ENCODE assay signal across 8 mouse cellular contexts in the genomic region with DNA sequence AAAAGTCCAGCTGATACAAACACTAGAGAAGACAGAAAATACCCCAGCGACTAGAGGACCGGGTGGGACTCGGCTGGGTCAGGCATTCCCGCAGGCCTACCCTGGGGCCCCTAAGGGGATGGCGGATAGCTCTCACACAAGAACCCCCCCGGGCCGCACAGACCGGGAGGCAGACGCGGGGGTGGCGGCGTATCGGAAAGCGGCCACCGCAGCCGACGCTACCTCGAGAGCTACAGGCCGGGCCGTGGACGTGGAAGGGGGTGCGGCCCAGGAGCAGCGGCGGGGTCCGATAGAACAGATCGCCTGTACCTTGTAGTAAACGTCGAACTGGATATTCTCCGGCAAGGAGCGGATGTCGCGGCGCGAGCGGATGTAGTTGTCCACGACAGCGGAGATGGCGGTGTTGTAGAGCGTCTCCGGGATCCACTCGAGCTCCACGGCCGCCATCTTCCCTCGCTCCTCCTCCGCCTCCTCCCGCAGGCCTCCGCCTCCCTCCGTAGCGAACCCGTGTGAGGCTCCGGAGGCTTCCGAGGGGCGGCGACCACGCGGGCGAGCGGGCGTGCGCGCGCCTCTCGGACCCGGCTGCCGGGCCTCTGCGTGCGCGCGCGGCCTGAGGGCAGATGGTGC. TPM values are rescaled to one million over a fixed set of nuclear protein-coding genes. Genes with fewer than 3 reads are reported as not detected.
DNase-seq lines count a peak whose midpoint lies in the region; ATAC-seq and TF ChIP-seq lines count a peak whose summit lies in the region.

No protein-coding gene starts in this region.

- H3K4me3 ChIP-seq in bone marrow macrophage, adult 2 months (ENCODE audit: insufficient read depth, low read length), result peak overlapping the region; percentile 84
- H3K4me3 ChIP-seq in heart, embryonic 11.5 days (ENCODE audit: low read depth, low read length), result peak overlapping the region; percentile 80
- peak overlapping the region; percentile 100 for H3K4me3 ChIP-seq in kidney, embryonic 16.5 days (ENCODE audit: low read length)
- peak overlapping the region; percentile 99 for H3K4me3 ChIP-seq in liver, adult 2 months (ENCODE audit: insufficient read depth, low read depth, low read length)

- H3K79me2 ChIP-seq in liver, adult 2 months (ENCODE audit: control insufficient read depth, insufficient read depth, low read length), result peaks cover 9% of the 10 kb centered on the region; the same call in 1 of the 2 replicates

- under 1% methylated on average over 69 of the region's 70 CpGs for WGBS in heart, embryonic 11.5 days (ENCODE audit: insufficient replicate concordance)
- under 1% methylated on average over 70 of the region's 70 CpGs for WGBS in kidney, embryonic 16.5 days
- under 1% methylated on average over 70 of the region's 70 CpGs for WGBS in liver, adult 2 months

- no peak for TF ChIP-seq CTCF in bone marrow macrophage, adult 2 months (IDR thresholded peaks at IDR 0.05; ENCODE audit: low read depth, low read length)
- no peak for TF ChIP-seq CTCF in liver, adult 2 months (IDR thresholded peaks at IDR 0.05; ENCODE audit: low read depth, low read length)

- H3K4me2 ChIP-seq in heart, embryonic 11.5 days, result peak overlapping the region; percentile 73
- H3K4me2 ChIP-seq in kidney, embryonic 16.5 days (replicated peaks; ENCODE audit: low read depth, low read length), result peak overlapping the region; percentile 85

- H3K4me1 ChIP-seq in bone marrow macrophage, adult 2 months (ENCODE audit: control insufficient read depth, insufficient read depth, low read length), result no peaks in the 10 kb centered on the region
- peaks cover 5% of the 10 kb centered on the region for H3K4me1 ChIP-seq in heart, embryonic 11.5 days (ENCODE audit: control insufficient read depth, insufficient read depth, low read length)
- peaks cover 13% of the 10 kb centered on the region for H3K4me1 ChIP-seq in kidney, embryonic 16.5 days (ENCODE audit: insufficient read depth, low read length)
- H3K4me1 ChIP-seq in liver, adult 2 months (ENCODE audit: control insufficient read depth, insufficient read depth, low read length), result peaks cover 4% of the 10 kb centered on the region; the same call in 1 of the 2 replicates

- TF ChIP-seq POLR2A in bone marrow macrophage, adult 2 months (IDR thresholded peaks at IDR 0.05; ENCODE audit: borderline replicate concordance, low read depth, low read length), result no peak
- TF ChIP-seq POLR2A in liver, adult 2 months (IDR thresholded peaks at IDR 0.05; ENCODE audit: extremely low read depth, insufficient read depth, low read length), result no peak; the same call in 1 of the 2 replicates

- H3K9ac ChIP-seq in heart, embryonic 11.5 days (ENCODE audit: low read depth, low read length), result peak overlapping the region; percentile 88
- H3K9ac ChIP-seq in kidney, embryonic 16.5 days (replicated peaks; ENCODE audit: low read length), result peak overlapping the region; percentile 98
- H3K9ac ChIP-seq in liver, adult 2 months (ENCODE audit: low read depth, low read length), result peak overlapping the region; percentile 96

- H3K27me3 ChIP-seq in heart, embryonic 11.5 days (ENCODE audit: control insufficient read depth, insufficient read depth, low read length), result no peaks in the 10 kb centered on the region
- no peaks in the 10 kb centered on the region for H3K27me3 ChIP-seq in kidney, embryonic 16.5 days (ENCODE audit: insufficient read depth, low read length)
- H3K27me3 ChIP-seq in liver, adult 2 months (ENCODE audit: control insufficient read depth, insufficient read depth, low read length), result no peaks in the 10 kb centered on the region
- H3K27me3 ChIP-seq in splenic B cell, adult 2 months (ENCODE audit: control insufficient read depth, insufficient read depth, low read length, poor library complexity, severe bottlenecking), result no peaks in the 10 kb centered on the region

- H3K9me3 ChIP-seq in heart, embryonic 11.5 days (replicated peaks; ENCODE audit: control insufficient read depth, low read length), result no peaks in the 10 kb centered on the region
- H3K9me3 ChIP-seq in kidney, embryonic 16.5 days (ENCODE audit: low read length), result no peaks in the 10 kb centered on the region

- no peaks in the 10 kb centered on the region; the same call in 1 of the 2 replicates for H3K36me3 ChIP-seq in heart, embryonic 11.5 days (ENCODE audit: control insufficient read depth, insufficient read depth, low read length)
- 0 out of 2 replicates have a peak, but pooled peaks cover 14% of the 10 kb centered on the region for H3K36me3 ChIP-seq in kidney, embryonic 16.5 days (ENCODE audit: insufficient read depth, low read length)
- peaks cover 3% of the 10 kb centered on the region; the same call in 1 of the 2 replicates for H3K36me3 ChIP-seq in liver, adult 2 months (ENCODE audit: control insufficient read depth, insufficient read depth, low read length)
- no peaks in the 10 kb centered on the region for H3K36me3 ChIP-seq in splenic B cell, adult 2 months (ENCODE audit: control insufficient read depth, insufficient read depth, low read length, poor library complexity, severe bottlenecking)

- DNase-seq in B cell, adult 2 months, result peak; percentile 84
- peak; percentile 71 for DNase-seq in liver, adult 2 months (ENCODE audit: extremely low read depth, low read depth, low spot score)
- DNase-seq in splenic B cell, adult 2 months (ENCODE audit: low read depth, low spot score), result peak; percentile 89

- peak overlapping the region; percentile 82 for H3K27ac ChIP-seq in bone marrow macrophage, adult 2 months (ENCODE audit: insufficient read depth, low read depth, low read length)
- peak overlapping the region; percentile 99 for H3K27ac ChIP-seq in heart, embryonic 11.5 days (ENCODE audit: low read depth, low read length)
- peak overlapping the region; percentile 99 for H3K27ac ChIP-seq in kidney, embryonic 16.5 days (ENCODE audit: low read length)
- peak overlapping the region; percentile 95 for H3K27ac ChIP-seq in liver, adult 2 months (replicated peaks; ENCODE audit: insufficient read depth, low read depth, low read length)

- peak; percentile 95 for ATAC-seq in erythroblast, adult 5-6 weeks (replicated peaks; ENCODE audit: low FRiP score, poor library complexity, severe bottlenecking)
- ATAC-seq in heart, embryonic 11.5 days (replicated peaks; ENCODE audit: insufficient number of reproducible peaks, low FRiP score, low TSS enrichment), result peak; percentile 88
- ATAC-seq in kidney, embryonic 16.5 days (ENCODE audit: low FRiP score, low TSS enrichment), result peak; percentile 91
- peak; percentile 95 for ATAC-seq in monocyte, adult 5-6 weeks (replicated peaks; ENCODE audit: insufficient number of reproducible peaks, low FRiP score, low TSS enrichment, poor library complexity, severe bottlenecking)

RNA-seq across cellular contexts. Expression of gene Appbp2, which starts 0.5 kb away (rescaled TPM):
- 14.9 and 15.5 TPM in 2 replicates for polyA plus RNA-seq in bone marrow macrophage, adult 2 months (2012; ENCODE audit: insufficient read depth, insufficient read length, missing spikeins)
- total RNA-seq in erythroblast, adult 5-6 weeks (2015; ENCODE audit: low replicate concordance), result 9.8 and 11.0 TPM in 2 replicates
- total RNA-seq in erythroblast, adult 5-6 weeks (2017; ENCODE audit: low replicate concordance), result 5.7 and 6.6 TPM in 2 replicates
- polyA plus RNA-seq in heart, embryonic 11.5 days (2014; fragmentation: Nextera tagmentation; extraction: Ambion mirVana), result 50.4 and 52.6 TPM in 2 replicates
- polyA plus RNA-seq in kidney, embryonic 16.5 days (2015; fragmentation: Nextera tagmentation; extraction: Ambion mirVana), result 44.8 and 44.9 TPM in 2 replicates
- 10.5 and 11.6 TPM in 2 replicates for total RNA-seq in liver, adult 2 months (2014; rRNA removed)
- polyA plus RNA-seq in liver, adult 2 months (2012; rRNA removed), result 5.2 and 5.5 TPM in 2 replicates
- total RNA-seq in monocyte, adult 5-6 weeks (2017), result 17.1 to 25.7 TPM (median 21.6 TPM) in 3 replicates

Comparison
In these comparisons a context has a peak if more than half of its experiments do, and no peak if none do; other contexts are left out.
1. Peak in every context shown above with its lines: DNase-seq, ATAC-seq, H3K4me3 ChIP-seq and H3K27ac ChIP-seq.